Mouse (Mus musculus) heart, embryonic 10.5 days (tissue): ENCODE data around the gene Pds5a. TPM values are rescaled to one million over a fixed set of nuclear protein-coding genes. Genes with fewer than 3 reads are reported as not detected.
"Not testable (repeated sequence)": the region's sequence is repeated elsewhere in the genome, so short reads cannot be mapped to it uniquely, and the experiment has no call there.

Experiments
- DNase-seq: peaks from one replicate; pipeline ENCODE4 v3.0.0-alpha.2; 2017; ENCODE audit warnings: low spot score
- H3K27ac ChIP-seq: fragments of 300-500 bp; sonication (generic); 2 replicates; pipeline ENCODE4 v1.5.1; 2016; ENCODE audit warnings: mild to moderate bottlenecking
- H3K27me3 ChIP-seq: fragments of 300-500 bp; sonication (generic); 2 replicates; pipeline ENCODE4 v1.6.1; 2016; ENCODE audit warnings: mild to moderate bottlenecking; ENCODE audit not compliant: poor library complexity, insufficient read depth, severe bottlenecking
- H3K36me3 ChIP-seq: fragments of 300-500 bp; sonication (generic); 2 replicates; pipeline ENCODE4 v1.6.1; 2016; ENCODE audit warnings: mild to moderate bottlenecking, moderate library complexity
- H3K4me1 ChIP-seq: fragments of 300-500 bp; sonication (generic); 2 replicates; pipeline ENCODE4 v1.6.1; 2016; ENCODE audit warnings: mild to moderate bottlenecking
- H3K4me3 ChIP-seq: fragments of 300-500 bp; sonication (generic); 2 replicates; pipeline ENCODE4 v1.5.1; 2016; ENCODE audit warnings: mild to moderate bottlenecking, moderate library complexity
- H3K9me3 ChIP-seq: fragments of 300-500 bp; sonication (generic); 2 replicates; pipeline ENCODE4 v1.6.1; 2016; ENCODE audit warnings: mild to moderate bottlenecking, moderate library complexity
- WGBS: fragments of 180-500 bp; shearing (Covaris S2); methylation state at CpG from one replicate; pipeline ENCODE4 v1.1.7; 2016; 5-methylcytosine and 5-hydroxymethylcytosine counted together
- polyA plus RNA-seq: library from polyadenylated mRNA; unstranded; fragments of >200 nt; fragmentation: Nextera tagmentation; extraction: Ambion mirVana; gene quantifications from 2 replicates; pipeline ENCODE4 v1.2.1, GENCODE M21; 2016

Pds5a gene
- polyA plus RNA-seq: 53.6 and 69.2 TPM in 2 replicates

- DNase-seq: peak; percentile 92
- Histone ChIP-seq H3K27ac (peak within 1 kb of the TSS; percentile 98), H3K36me3 (peaks cover 13% of the 10 kb centered on the region), H3K4me1 (peaks cover 17% of the 10 kb centered on the region), H3K27me3 (no peaks in the 10 kb centered on the region), H3K4me3 (peak within 1 kb of the TSS; percentile 92), H3K9me3 (no peaks in the 10 kb centered on the region)
- WGBS: 10% methylated on average over 130 of the region's 140 CpGs
Measured at GRCm38 (mm10) chr5:65697836-65698758, at the start of gene Pds5a. Gene Pds5a (minus strand): TSS chr5:65698273.

- no peak overlapping the region for H3K4me3 ChIP-seq
- H3K27ac ChIP-seq: no peak overlapping the region
- 79% methylated on average over 5 of the region's 5 CpGs for WGBS
- 0 out of 2 replicates have a peak, but pooled peaks cover 4% of the 10 kb centered on the region for H3K4me1 ChIP-seq
- no peaks in the 10 kb centered on the region for H3K36me3 ChIP-seq
- no peaks in the 10 kb centered on the region for H3K9me3 ChIP-seq
- no peak for DNase-seq
- no peaks in the 10 kb centered on the region for H3K27me3 ChIP-seq
Measured at GRCm38 (mm10) chr5:65746908-65747307, 48.8 kb upstream of the Pds5a start.

- no peak for DNase-seq
- no peaks in the 10 kb centered on the region for H3K9me3 ChIP-seq
- WGBS: 88% methylated on average over 3 of the region's 3 CpGs
- no peak overlapping the region for H3K4me3 ChIP-seq
- no peaks in the 10 kb centered on the region for H3K36me3 ChIP-seq
- no peaks in the 10 kb centered on the region for H3K27me3 ChIP-seq
- H3K4me1 ChIP-seq: no peaks in the 10 kb centered on the region
- H3K27ac ChIP-seq: no peak overlapping the region
Measured at GRCm38 (mm10) chr5:65739366-65739765, 41.3 kb upstream of the Pds5a start.

GRCm38 (mm10) chr5:65735601-65736000, 37.5 kb upstream of the Pds5a start:
- 84% methylated on average over 2 of the region's 2 CpGs for WGBS
- no peaks in the 10 kb centered on the region for H3K27me3 ChIP-seq
- peak; percentile 57 for DNase-seq
- H3K4me3 ChIP-seq: no peak overlapping the region
- H3K9me3 ChIP-seq: no peaks in the 10 kb centered on the region
- H3K36me3 ChIP-seq: no peaks in the 10 kb centered on the region
- H3K4me1 ChIP-seq: peaks cover 9% of the 10 kb centered on the region; the same call in 1 of the 2 replicates
- no peak overlapping the region for H3K27ac ChIP-seq

- peak; percentile 94 for DNase-seq
- peak overlapping the region; percentile 87 for H3K27ac ChIP-seq
- peaks cover 19% of the 10 kb centered on the region; the same call in 1 of the 2 replicates for H3K4me1 ChIP-seq
- no peaks in the 10 kb centered on the region for H3K9me3 ChIP-seq
- H3K27me3 ChIP-seq: no peaks in the 10 kb centered on the region
- no peaks in the 10 kb centered on the region for H3K36me3 ChIP-seq
- 41% methylated on average over 9 of the region's 9 CpGs for WGBS
- no peak overlapping the region for H3K4me3 ChIP-seq
Measured at GRCm38 (mm10) chr5:65731173-65732007, 33.3 kb upstream of the Pds5a start.

GRCm38 (mm10) chr5:65724311-65725054, 26.4 kb upstream of the Pds5a start:
- H3K27ac ChIP-seq: peak overlapping the region; percentile 92
- peak; percentile 90 for DNase-seq
- no peaks in the 10 kb centered on the region for H3K9me3 ChIP-seq
- 1% methylated on average over 23 of the region's 23 CpGs for WGBS
- H3K27me3 ChIP-seq: no peaks in the 10 kb centered on the region
- H3K4me3 ChIP-seq: peak overlapping the region; percentile 61
- peaks cover 21% of the 10 kb centered on the region for H3K4me1 ChIP-seq
- no peaks in the 10 kb centered on the region for H3K36me3 ChIP-seq

GRCm38 (mm10) chr5:65718368-65718767, 20.3 kb upstream of the Pds5a start:
- H3K9me3 ChIP-seq: no peaks in the 10 kb centered on the region
- peaks cover 3% of the 10 kb centered on the region; the same call in 1 of the 2 replicates for H3K4me1 ChIP-seq
- H3K4me3 ChIP-seq: no peak overlapping the region
- H3K27ac ChIP-seq: peak overlapping the region; percentile 69
- H3K36me3 ChIP-seq: no peaks in the 10 kb centered on the region
- WGBS: 11% methylated on average over 3 of the region's 3 CpGs
- H3K27me3 ChIP-seq: no peaks in the 10 kb centered on the region
- DNase-seq: peak; percentile 84

- peak overlapping the region; percentile 69; the same call in 1 of the 2 replicates for H3K27ac ChIP-seq
Measured at GRCm38 (mm10) chr5:65717903-65718211, 19.8 kb upstream of the Pds5a start.

GRCm38 (mm10) chr5:65717063-65717902, 19.2 kb upstream of the Pds5a start:
- no peak for DNase-seq
- H3K4me3 ChIP-seq: no peak overlapping the region
- H3K27ac ChIP-seq: peak overlapping the region; percentile 69; the same call in 1 of the 2 replicates
- no peaks in the 10 kb centered on the region for H3K9me3 ChIP-seq
- H3K4me1 ChIP-seq: peaks cover 3% of the 10 kb centered on the region; the same call in 1 of the 2 replicates
- WGBS: 74% methylated on average over 18 of the region's 18 CpGs
- H3K27me3 ChIP-seq: no peaks in the 10 kb centered on the region
- no peaks in the 10 kb centered on the region for H3K36me3 ChIP-seq

More at GRCm38 (mm10) chr5:65717903-65718211, 19.8 kb upstream of the Pds5a start:
- H3K9me3 ChIP-seq, H3K4me1 ChIP-seq, H3K27me3 ChIP-seq, H3K36me3 ChIP-seq, H3K4me3 ChIP-seq, DNase-seq: not testable (repeated sequence)
- WGBS: 86% methylated on average over 8 of the region's 8 CpGs

- 85% methylated on average over 6 of the region's 6 CpGs for WGBS
- no peak overlapping the region for H3K27ac ChIP-seq
Measured at GRCm38 (mm10) chr5:65715084-65715483, 17.0 kb upstream of the Pds5a start.

GRCm38 (mm10) chr5:65711463-65711862, 13.4 kb upstream of the Pds5a start:
- Histone ChIP-seq H3K4me1 (no peaks in the 10 kb centered on the region), H3K9me3 (no peaks in the 10 kb centered on the region), H3K27me3 (no peaks in the 10 kb centered on the region), H3K27ac (no peak overlapping the region), H3K36me3 (no peaks in the 10 kb centered on the region), H3K4me3 (no peak overlapping the region)
- no peak for DNase-seq
- WGBS: 93% methylated on average over 1 of the region's 1 CpGs

More at GRCm38 (mm10) chr5:65715084-65715483, 17.0 kb upstream of the Pds5a start:
- Histone ChIP-seq H3K4me3 (no peak overlapping the region), H3K36me3 (no peaks in the 10 kb centered on the region), H3K27me3 (no peaks in the 10 kb centered on the region), H3K4me1 (peaks cover 3% of the 10 kb centered on the region; the same call in 1 of the 2 replicates), H3K9me3 (no peaks in the 10 kb centered on the region)
- DNase-seq: no peak
